Mouse (Mus musculus) heart, postnatal 14 days (tissue): ENCODE data around the gene Fam13c. TPM values are rescaled to one million over a fixed set of nuclear protein-coding genes. Genes with fewer than 3 reads are reported as not detected.
A peak's percentile ranks its signal among the peaks of the same experiment; 100 is the strongest.
"Not testable (repeated sequence)": the region's sequence is repeated elsewhere in the genome, so short reads cannot be mapped to it uniquely, and the experiment has no call there.

Experiments
- DNase-seq, 2 experiments: peaks; one replicate each; pipeline ENCODE4 v3.0.0; 2021 to 2022
- intact Hi-C: fragments of 180-260 bp; cut with DNase I; formaldehyde crosslinking; loops from one replicate; pipeline ENCODE4 v1.15.1; 2025
- long read RNA-seq, 2 experiments: library from polyadenylated mRNA; stranded (forward); transcript quantifications; one replicate each; pipeline ENCODE4 v2.0.0; 2021
- total RNA-seq, 2 experiments: library from RNA; stranded (reverse); gene quantifications; 2 replicates each; pipeline ENCODE4 v1.2.3; 2021

Fam13c gene
- total RNA-seq, result 1 to 10 TPM; 6.0 to 7.7 TPM
- long read RNA-seq, experiment 1, partial matches to known transcripts, result 2 of 8 reads
- long read RNA-seq, experiment 1, other reads (novel, unspliced or antisense), result 3 of 8 reads
- long read RNA-seq, experiment 2, partial matches to known transcripts, result 1 of 9 reads
- long read RNA-seq, experiment 2, other reads (novel, unspliced or antisense), result 4 of 9 reads

DNA sequence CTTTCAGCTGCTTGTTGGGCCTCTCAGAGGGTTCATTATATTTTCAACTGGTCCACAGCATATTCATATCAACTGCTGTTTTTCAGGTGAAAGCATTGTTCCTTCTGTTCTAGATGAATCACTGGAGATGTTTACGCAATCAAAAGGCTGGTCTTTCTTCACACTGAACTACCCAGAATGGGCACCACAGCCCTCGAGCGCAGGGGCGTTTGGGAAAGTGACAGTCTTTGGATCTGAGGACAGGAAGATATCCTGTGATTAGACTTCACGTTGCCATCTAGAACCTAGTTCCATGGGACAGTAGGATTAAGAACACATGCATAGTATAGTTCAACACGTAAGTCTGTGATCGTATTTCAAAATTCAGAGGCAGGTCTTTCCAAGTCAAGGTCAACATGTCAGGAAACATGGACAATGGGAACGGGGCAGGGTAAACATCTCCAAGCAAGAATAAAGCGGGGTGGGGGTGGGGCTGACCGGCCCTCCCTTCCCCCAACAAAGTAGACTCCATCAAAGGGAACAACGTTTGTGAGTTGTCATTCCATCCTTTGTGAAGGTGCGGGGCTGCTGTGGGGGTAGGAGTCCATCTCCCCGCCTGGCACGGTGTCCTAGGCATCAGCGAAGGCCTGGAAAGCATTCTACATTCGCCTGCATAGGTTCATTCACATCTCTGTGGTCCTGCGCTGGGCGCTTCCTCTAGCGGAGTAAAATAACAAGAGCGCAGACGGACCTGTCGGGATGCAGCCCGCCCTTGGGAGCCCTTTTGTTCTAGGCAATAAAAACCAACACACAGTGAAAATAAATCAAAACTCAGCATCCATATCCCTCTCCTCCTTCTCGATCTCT is at the start of gene Fam13c:
Gene Fam13c, plus strand, starts transcription at position 806 of the 846 bp plus-strand sequence.
- peak; percentile 27 to 33 for DNase-seq
- intact Hi-C loops, result loop anchor here (5.0 to 10.0 kb wide), 4 partner anchors 52 to 105 kb away; no protein-coding TSS in a partner anchor

- intact Hi-C loops, result no loop called here
- DNase-seq, result no peak
Observed at GRCm38 (mm10) chr10:70395900-70396299, 44.4 kb upstream of the Fam13c start.

GRCm38 (mm10) chr10:70398224-70398623 is 42.1 kb upstream of the Fam13c start:
- intact Hi-C loops, result no loop called here
- no peak for DNase-seq

- intact Hi-C loops, result no loop called here
- DNase-seq, result no peak
Observed at GRCm38 (mm10) chr10:70402006-70402405, 38.3 kb upstream of the Fam13c start.

GRCm38 (mm10) chr10:70402711-70403110 is 37.6 kb upstream of the Fam13c start:
- intact Hi-C loops, result no loop called here
- no peak for DNase-seq

GRCm38 (mm10) chr10:70417811-70418486 is 22.3 kb upstream of the Fam13c start:
- intact Hi-C loops, result no loop called here
- no peak for DNase-seq

DNA sequence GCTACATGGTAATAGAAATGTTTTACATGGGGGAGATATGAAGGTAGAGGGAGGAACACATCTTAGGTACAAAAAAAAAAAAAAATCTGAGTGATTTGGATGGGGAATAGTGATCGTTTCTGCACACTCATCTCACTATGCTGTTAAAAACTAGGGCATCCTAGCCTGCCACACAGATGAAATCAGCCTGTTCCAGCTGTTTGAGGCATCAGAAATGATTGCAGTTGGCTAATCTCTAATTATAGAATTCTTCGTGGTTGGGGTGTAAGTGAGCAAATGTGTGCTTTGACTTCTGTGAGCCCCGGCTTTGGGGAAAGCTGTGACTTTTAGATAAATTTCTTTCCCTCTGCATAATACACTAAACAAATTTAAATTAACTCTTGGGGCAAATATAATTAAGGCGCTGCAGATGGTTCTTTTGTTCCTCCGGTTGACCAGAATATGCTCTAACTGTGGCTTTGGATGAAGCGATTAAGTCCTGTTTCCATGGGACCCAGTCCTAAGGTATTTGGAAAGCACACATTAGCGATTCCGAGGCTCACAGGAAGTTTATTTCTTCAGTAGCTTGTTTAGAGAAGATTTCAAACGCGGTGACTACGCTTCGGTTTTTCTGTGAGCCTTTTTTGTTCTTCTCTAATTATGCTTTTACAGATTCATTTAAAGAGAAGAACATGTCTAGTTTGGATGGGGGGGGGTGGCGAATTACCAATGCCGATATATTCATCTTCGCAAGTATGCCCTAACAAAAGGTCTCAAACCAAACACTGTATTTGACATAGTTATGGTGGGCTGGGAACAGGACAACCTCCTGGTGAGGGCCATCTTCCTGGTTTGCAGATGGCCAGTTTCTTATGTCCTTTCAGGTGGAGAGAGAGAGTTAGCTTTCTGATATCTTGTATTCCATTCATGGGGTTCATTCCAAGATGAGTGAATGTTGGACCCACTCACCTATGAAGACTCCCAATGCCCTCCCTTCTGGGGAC is 20.7 kb upstream of the Fam13c start:
- intact Hi-C loops, result no loop called here
- no peak for DNase-seq

DNA sequence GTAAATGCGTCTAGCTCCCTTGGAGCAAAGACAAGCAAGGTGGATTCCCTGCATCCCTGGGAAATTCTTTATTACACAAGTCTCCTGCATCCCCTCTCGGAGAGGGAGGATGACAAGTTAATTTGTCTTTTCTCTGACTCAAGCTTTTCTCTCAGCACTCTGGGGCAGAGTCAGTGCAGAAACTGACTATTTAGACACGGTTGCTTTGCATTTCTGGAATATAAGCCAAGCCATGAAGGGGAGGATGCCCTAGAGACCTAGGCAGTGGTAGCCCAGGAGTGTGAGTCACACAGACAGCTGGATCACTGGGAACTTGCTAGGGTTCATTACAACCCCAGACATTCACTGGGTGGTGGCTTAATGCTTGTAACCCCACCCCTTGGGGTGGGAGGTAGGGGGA is 13.9 kb upstream of the Fam13c start:
- DNase-seq, result peak; percentile 12 to 28
- intact Hi-C loops, result no loop called here

DNA sequence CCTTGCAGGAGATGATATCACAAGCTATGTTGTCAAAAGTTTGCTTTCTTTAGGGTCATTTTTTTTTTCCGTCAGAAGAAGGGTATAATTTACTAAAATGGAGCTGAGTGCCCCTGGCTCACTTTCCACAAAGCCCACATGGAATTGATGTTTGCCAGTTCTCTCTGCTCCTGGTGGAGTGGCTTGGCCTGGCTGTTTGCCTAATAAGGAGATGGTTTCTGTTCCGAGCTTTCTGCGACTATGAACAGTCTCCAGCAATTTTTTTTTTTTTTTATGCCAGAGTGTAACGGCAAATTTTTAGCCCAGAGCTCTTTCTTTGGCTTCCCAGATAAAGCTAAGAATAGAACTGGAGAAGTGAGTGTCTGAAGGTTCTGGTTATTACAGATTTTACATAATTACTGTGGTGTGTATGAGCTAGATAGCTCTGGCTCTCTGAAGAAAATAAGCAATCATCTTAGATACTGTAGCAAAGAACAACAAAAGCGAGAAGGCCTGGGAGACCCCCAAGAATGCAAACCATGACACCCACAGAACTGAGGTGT is 12.1 kb upstream of the Fam13c start:
- DNase-seq, result peak in 1 of 2 experiments; percentile 21
- intact Hi-C loops, result no loop called here

DNA sequence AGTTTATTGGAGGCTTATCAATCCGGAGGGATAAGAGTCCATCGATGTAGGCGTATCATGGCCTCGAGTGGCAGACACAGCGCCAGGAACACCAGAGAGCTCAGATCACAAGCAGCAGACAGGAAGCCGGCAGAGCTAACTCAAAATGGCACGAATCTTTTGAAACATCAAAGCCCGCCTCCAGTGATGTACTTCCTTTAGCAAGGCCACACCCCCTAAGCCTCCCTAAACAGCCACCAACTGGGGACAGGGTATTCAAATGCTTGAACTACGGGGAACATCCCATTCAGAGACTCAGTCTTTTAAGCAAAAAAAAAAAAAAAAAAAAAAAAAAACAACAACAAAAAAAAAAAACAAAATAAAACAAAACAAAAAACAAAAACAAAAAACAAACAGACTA is 10.9 kb upstream of the Fam13c start:
- no peak for DNase-seq
- intact Hi-C loops, result no loop called here

DNA sequence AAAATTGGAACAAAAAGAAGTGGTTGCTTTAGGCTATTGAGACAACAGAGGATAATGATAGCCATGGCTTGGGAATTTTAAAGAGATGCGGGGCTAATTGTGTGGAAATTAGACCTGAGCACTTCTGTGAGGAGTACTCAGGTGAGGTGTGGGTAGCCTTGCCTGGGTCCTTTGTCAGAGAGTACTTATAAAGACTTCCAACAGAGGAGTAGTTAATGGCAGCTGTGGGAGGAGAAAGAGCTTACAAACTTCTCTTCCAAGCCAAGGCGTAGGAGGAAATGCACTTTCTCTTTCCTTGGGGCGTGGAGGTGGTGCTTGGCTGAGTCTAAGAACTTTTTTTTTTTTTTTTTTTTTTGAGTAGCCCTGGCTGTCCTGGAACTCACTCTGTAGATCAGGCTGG is 6.9 kb upstream of the Fam13c start:
- intact Hi-C loops, result no loop called here

DNA sequence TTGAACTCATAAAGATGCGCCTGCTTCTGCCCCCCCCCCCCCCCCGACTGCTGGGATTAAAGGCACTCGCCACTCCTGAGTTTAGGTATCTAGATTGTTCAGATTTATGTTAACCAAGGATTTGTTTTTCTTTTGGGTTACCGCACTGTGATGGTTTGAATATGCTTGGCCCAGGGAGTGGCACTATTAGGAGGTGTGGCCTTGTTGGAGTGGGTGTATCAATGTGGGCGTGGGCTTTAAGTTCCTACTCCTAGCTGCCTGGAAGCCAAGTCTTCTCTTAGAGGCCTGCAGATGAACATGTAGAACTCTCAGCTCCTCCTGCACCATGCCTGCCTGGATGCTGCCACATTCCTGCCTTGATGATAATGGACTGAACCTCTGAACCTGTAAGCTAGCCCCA is 6.5 kb upstream of the Fam13c start:
- DNase-seq, intact Hi-C loops: not testable (repeated sequence)

More for the DNA sequence above, 6.9 kb upstream of the Fam13c start:
- no peak for DNase-seq

DNA sequence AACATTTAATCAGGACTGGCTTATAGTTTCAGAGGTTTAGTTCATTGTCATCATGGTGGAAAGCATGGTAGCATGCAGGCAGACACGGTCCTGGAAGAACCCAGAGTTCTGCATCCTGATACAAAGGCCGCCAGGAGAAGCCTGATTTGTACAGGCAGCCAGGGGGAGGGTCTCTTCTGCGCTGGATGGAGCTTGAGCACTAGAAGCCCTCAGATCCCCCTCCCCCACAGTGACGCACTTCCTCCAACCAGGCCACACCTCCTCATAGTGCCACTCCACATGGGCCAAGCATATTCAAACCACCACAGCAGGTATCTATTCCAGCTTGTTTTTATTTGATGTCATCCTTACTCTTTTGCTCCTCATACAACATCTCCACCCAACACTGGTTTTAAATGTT is 3.6 kb upstream of the Fam13c start:
- intact Hi-C loops, result loop anchor here (5.0 kb wide), 2 partner anchors 54 to 56 kb away; no protein-coding TSS in a partner anchor
- DNase-seq, result no peak

- intact Hi-C loops, result loop anchor here (5.0 kb wide), 2 partner anchors 55 kb away; no protein-coding TSS in a partner anchor
- peak; percentile 75 to 78 for DNase-seq
Observed at GRCm38 (mm10) chr10:70437289-70437688, 3.0 kb upstream of the Fam13c start.

DNA sequence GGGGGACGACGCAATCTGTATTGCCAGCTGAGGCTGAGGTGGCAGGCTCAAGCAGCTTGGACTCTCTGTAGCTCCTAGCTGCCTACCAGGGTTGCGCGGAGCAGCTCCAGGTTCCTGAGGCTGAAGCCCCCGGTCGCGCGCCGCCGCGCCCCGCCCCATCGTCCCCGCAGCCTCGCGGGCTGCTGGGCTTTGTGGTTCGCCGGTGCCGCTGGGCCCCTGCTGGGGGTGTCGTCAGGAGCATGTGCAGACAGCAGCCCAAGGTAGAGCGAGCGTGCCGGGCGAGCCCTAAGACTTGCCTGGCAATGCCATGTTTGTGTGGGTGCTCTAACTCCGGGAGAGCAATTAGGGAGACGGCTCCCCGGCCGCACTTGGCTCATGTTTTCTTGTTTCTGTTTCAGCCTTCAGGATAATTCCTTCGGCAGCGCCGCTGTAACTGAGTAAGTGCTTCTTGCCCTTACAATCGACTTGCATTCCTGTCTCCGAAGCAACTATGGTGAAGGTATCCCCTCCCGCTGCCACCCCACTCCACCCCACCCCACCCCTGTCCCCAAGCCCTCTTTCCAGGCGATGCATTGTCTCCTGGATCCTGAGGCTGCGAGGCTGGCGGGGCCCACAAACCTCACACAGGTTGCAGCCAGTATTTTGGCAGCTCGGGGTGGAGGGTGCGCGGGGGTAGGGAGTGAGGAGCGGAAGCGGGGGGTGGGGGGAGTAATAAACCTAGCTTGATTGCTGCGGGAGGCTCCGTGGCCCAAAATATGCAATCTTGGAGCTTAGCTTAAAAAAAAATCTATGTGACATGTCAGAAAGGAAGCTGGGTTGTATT is 569 bp downstream of the Fam13c start:
- peak; percentile 63 to 65 for DNase-seq
- intact Hi-C loops, result loop anchor here (5.0 to 10.0 kb wide), 2 partner anchors 74 to 104 kb away; no protein-coding TSS in a partner anchor

- no peak for DNase-seq
- intact Hi-C loops, result loop anchor here (5.0 to 10.0 kb wide), 2 partner anchors 75 to 103 kb away; no protein-coding TSS in a partner anchor
Observed at GRCm38 (mm10) chr10:70442156-70442555, 1.9 kb downstream of the Fam13c start.

GRCm38 (mm10) chr10:70442623-70443022 is 2.3 kb downstream of the Fam13c start:
- DNase-seq, result no peak
- intact Hi-C loops, result loop anchor here (5.0 to 10.0 kb wide), 2 partner anchors 75 to 102 kb away; no protein-coding TSS in a partner anchor

- no peak for DNase-seq
- intact Hi-C loops, result loop anchor here (10.0 kb wide), 1 partner anchor 97 kb away; no protein-coding TSS in a partner anchor
Observed at GRCm38 (mm10) chr10:70447787-70448186, 7.5 kb downstream of the Fam13c start.
